Mouse (Mus musculus): ENCODE data around the gene Srgn. TPM values are rescaled to one million over a fixed set of nuclear protein-coding genes. Genes with fewer than 3 reads are reported as not detected.

Gene Srgn
- total and polyA plus RNA-seq, 2 experiments from 2014 or later: 15.5 to 19.3 TPM

DNA sequence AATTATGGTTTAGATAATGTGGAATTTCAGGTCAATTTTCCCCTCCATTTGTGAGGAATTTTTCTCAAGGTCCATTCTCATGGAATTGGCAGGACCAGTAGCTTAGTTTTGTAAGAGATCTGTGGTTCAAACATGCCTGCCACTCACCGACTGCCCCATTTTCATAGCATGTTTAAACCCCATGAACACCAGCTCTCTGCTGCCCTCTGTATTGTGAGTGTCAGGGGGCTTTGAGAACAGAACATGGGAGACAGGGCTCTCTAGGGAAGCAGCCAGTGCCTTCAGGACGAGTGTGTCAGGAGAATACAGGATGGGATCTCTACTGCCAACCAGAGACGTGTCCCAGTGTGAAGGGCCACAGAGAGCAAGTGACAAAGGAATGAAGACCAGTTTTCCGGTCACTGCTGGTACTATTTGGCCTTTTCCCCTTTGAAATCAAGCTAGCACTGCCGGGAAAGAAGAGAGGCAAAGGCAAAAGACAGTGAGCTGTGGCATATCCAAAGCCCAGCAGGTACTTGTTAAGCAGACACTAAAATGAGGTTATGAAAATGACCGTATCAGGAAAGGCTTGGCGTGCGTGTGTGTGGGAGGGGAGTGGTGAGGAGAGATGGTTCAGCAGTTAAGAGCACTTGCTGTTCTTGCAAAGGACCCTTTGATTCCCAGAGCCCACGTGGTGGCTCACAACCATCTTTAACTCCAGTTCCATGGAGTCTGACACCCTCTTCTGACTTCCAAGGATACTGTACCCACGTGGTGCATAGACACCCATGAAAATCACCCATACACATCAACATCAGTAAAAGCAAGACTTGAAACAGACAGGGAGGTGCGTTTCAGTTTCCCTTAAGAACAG lies 28.7 kb upstream of the Srgn start:
- H3K27me3 ChIP-seq (ENCODE audit: insufficient read depth, low read length): no peaks in the 10 kb centered on the region
- ATAC-seq (ENCODE audit: low FRiP score): no peak
- no peak overlapping the region for H3K9ac ChIP-seq (replicated peaks; ENCODE audit: low read length, poor library complexity, severe bottlenecking)
- TF ChIP-seq CTCF (IDR thresholded peaks at IDR 0.05): no peak
- WGBS: 82% methylated on average over 11 of the region's 11 CpGs
- no peaks in the 10 kb centered on the region for H3K4me1 ChIP-seq (ENCODE audit: insufficient read depth, low read length)
- H3K4me3 ChIP-seq (ENCODE audit: low read depth, low read length): no peak overlapping the region
- H3K9me3 ChIP-seq (ENCODE audit: low read length): no peaks in the 10 kb centered on the region
- no peak overlapping the region for H3K4me2 ChIP-seq (ENCODE audit: low read depth, low read length, poor library complexity, severe bottlenecking)
- DNase-seq (ENCODE audit: low spot score): no peak
- peaks cover 29% of the 10 kb centered on the region for H3K36me3 ChIP-seq (ENCODE audit: insufficient read depth, low read length)
- no peak overlapping the region for H3K27ac ChIP-seq (ENCODE audit: low read depth, low read length)

DNA sequence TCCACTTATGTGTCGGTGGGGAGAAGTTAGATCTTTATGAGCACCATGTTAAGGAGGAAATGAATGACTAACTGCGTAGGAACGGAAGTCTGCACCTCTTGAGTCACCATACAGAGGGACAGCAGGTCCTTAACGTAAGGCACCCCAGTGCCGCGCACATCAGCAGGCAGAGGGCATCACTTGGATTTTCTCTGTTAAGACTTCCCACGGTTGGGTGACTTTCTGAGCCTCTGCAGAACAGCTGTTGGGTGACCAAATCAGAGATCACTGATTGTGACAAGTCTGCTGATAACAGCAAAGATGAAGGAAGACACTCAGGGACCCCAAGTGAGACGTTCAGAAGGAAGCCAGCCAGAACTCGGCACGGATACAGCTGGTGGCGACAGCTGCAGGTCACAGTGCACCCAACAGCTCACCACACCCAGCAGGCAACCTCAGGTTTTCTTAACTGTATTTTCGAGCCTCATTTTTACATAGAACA lies 26.4 kb upstream of the Srgn start:
- no peaks in the 10 kb centered on the region for H3K4me1 ChIP-seq (ENCODE audit: insufficient read depth, low read length)
- H3K9me3 ChIP-seq (ENCODE audit: low read length): no peaks in the 10 kb centered on the region
- no peak overlapping the region for H3K4me2 ChIP-seq (ENCODE audit: low read depth, low read length, poor library complexity, severe bottlenecking)
- no peak for TF ChIP-seq CTCF (IDR thresholded peaks at IDR 0.05)
- H3K27me3 ChIP-seq (ENCODE audit: insufficient read depth, low read length): no peaks in the 10 kb centered on the region
- H3K4me3 ChIP-seq (ENCODE audit: low read depth, low read length): no peak overlapping the region
- no peak overlapping the region for H3K9ac ChIP-seq (replicated peaks; ENCODE audit: low read length, poor library complexity, severe bottlenecking)
- DNase-seq (ENCODE audit: low spot score) (no peak), ATAC-seq (ENCODE audit: low FRiP score) (no peak)
- H3K36me3 ChIP-seq (ENCODE audit: insufficient read depth, low read length): peaks cover 13% of the 10 kb centered on the region
- no peak overlapping the region for H3K27ac ChIP-seq (ENCODE audit: low read depth, low read length)
- WGBS: 83% methylated on average over 12 of the region's 12 CpGs

DNA sequence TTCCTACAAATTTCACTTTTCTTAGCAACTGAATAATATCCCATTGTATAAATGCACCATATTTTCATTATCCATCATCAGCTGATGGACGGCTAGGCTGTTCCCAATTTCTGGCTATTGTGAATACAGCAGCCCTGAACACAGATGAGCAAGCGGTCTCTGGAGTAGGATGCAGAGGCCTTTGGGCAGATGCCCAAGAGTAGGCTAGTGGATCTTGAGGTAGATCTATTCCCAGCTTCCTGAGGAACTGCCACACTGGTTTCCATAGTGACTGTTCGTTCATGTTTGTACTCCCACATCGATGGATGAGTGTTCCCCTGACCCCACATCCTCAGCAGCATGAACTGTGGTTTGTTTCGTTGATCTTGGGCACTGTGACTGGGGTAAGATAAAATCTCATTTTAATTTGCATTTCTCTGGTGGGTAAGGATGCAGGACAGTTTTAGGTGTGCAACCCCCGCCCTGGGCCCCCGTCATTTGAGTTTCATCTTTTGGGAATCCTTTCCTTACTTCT lies 23.6 kb upstream of the Srgn start:
- Histone ChIP-seq H3K36me3 (ENCODE audit: insufficient read depth, low read length) (peaks cover 1% of the 10 kb centered on the region; the same call in 1 of the 2 replicates), H3K9ac (replicated peaks; ENCODE audit: low read length, poor library complexity, severe bottlenecking) (no peak overlapping the region), H3K27me3 (ENCODE audit: insufficient read depth, low read length) (no peaks in the 10 kb centered on the region), H3K27ac (ENCODE audit: low read depth, low read length) (no peak overlapping the region), H3K4me1 (ENCODE audit: insufficient read depth, low read length) (no peaks in the 10 kb centered on the region), H3K4me2 (ENCODE audit: low read depth, low read length, poor library complexity, severe bottlenecking) (no peak overlapping the region), H3K4me3 (ENCODE audit: low read depth, low read length) (no peak overlapping the region), H3K9me3 (ENCODE audit: low read length) (no peaks in the 10 kb centered on the region)
- ATAC-seq (ENCODE audit: low FRiP score) (no peak), DNase-seq (ENCODE audit: low spot score) (no peak)
- WGBS: 81% methylated on average over 7 of the region's 7 CpGs
- no peak for TF ChIP-seq CTCF (IDR thresholded peaks at IDR 0.05)

DNA sequence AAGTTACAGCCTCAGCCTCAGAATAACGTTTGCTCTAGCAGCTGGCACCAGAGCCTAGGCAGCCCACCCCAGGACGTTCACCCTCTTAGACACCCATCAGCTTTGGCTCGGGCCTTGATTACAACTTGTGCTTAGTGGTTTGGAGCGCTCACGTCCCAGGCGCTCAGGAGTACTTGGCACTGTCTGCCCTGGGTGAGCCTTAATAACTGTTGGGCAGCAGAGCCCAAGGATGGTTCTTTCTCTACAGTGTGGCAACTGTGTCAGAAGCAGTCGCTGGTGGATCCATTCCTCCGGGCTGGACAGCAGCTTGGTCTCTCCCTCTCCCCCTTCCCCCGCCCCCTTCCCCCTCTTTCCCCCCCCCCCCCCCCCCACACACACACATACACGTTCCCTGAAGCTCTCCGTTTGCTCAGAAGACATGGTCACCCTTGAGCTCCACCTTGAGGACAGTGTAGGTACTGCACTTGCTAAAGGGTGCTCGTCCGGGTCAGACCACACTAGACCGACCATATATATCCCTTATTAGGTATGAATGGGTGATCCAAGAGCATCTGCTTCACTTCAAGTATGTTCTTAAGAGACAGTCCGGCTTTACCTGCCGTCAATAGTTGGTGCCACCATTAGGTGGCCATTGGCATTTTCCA lies 22.4 kb upstream of the Srgn start:
- Histone ChIP-seq H3K9me3 (ENCODE audit: low read length) (no peaks in the 10 kb centered on the region), H3K4me1 (ENCODE audit: insufficient read depth, low read length) (no peaks in the 10 kb centered on the region), H3K27me3 (ENCODE audit: insufficient read depth, low read length) (no peaks in the 10 kb centered on the region), H3K4me3 (ENCODE audit: low read depth, low read length) (no peak overlapping the region), H3K9ac (replicated peaks; ENCODE audit: low read length, poor library complexity, severe bottlenecking) (no peak overlapping the region), H3K4me2 (ENCODE audit: low read depth, low read length, poor library complexity, severe bottlenecking) (no peak overlapping the region), H3K36me3 (ENCODE audit: insufficient read depth, low read length) (no peaks in the 10 kb centered on the region), H3K27ac (ENCODE audit: low read depth, low read length) (no peak overlapping the region)
- TF ChIP-seq CTCF (IDR thresholded peaks at IDR 0.05): peak; percentile 72
- WGBS: 30% methylated on average over 15 of the region's 16 CpGs
- DNase-seq (ENCODE audit: low spot score): peak; percentile 49
- ATAC-seq (ENCODE audit: low FRiP score): no peak

DNA sequence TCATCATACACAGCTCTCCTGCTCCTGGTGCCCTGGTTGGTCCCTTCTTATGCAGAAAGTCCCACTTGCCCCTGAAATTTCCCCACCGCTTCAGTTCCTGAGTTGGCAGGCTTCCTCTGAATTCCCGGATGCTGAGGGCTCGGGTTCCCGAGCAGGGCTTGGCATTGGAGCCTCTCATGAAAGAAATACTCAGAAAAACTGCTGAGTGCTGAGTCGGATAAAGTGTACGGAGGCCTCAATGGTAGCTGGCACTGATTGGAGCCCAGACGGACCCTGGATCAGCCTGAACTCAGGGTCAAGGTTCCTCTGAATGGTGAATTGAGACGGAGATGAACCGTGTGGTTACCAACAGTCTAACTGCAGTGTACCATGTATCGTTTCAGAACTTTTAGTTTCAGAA lies 19.2 kb upstream of the Srgn start:
- Histone ChIP-seq H3K9ac (replicated peaks; ENCODE audit: low read length, poor library complexity, severe bottlenecking) (no peak overlapping the region), H3K9me3 (ENCODE audit: low read length) (no peaks in the 10 kb centered on the region), H3K4me1 (ENCODE audit: insufficient read depth, low read length) (no peaks in the 10 kb centered on the region), H3K4me2 (ENCODE audit: low read depth, low read length, poor library complexity, severe bottlenecking) (no peak overlapping the region), H3K27ac (ENCODE audit: low read depth, low read length) (no peak overlapping the region), H3K27me3 (ENCODE audit: insufficient read depth, low read length) (no peaks in the 10 kb centered on the region), H3K4me3 (ENCODE audit: low read depth, low read length) (no peak overlapping the region), H3K36me3 (ENCODE audit: insufficient read depth, low read length) (no peaks in the 10 kb centered on the region)
- ATAC-seq (ENCODE audit: low FRiP score): no peak
- 87% methylated on average over 10 of the region's 10 CpGs for WGBS
- TF ChIP-seq CTCF (IDR thresholded peaks at IDR 0.05): no peak
- no peak for DNase-seq (ENCODE audit: low spot score)

DNA sequence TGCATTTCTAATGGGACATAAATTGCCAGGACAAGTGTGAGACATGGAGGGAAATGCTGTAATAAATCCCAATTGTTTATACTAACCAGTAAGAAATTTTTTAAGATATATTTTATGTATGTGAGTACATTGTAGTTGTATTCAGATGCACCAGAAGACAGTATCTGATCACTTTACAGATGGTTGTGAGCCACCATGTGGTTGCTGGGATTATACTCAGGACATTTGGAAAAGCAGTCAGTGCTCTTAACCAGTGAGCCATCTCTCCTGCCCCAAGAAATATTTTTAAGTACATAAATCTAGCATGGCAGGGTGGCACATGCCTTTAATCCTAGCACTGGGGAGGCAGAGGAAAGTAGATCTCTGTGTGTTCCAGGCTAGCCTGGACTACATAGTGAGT lies 18.5 kb upstream of the Srgn start:
- H3K4me2 ChIP-seq (ENCODE audit: low read depth, low read length, poor library complexity, severe bottlenecking): no peak overlapping the region
- ATAC-seq (ENCODE audit: low FRiP score): no peak
- DNase-seq (ENCODE audit: low spot score): no peak
- TF ChIP-seq CTCF (IDR thresholded peaks at IDR 0.05): peak; percentile 17; the same call in 1 of the 2 replicates
- H3K4me3 ChIP-seq (ENCODE audit: low read depth, low read length): no peak overlapping the region
- no peak overlapping the region for H3K27ac ChIP-seq (ENCODE audit: low read depth, low read length)
- no peaks in the 10 kb centered on the region for H3K9me3 ChIP-seq (ENCODE audit: low read length)
- no peaks in the 10 kb centered on the region for H3K36me3 ChIP-seq (ENCODE audit: insufficient read depth, low read length)
- H3K9ac ChIP-seq (replicated peaks; ENCODE audit: low read length, poor library complexity, severe bottlenecking): no peak overlapping the region
- H3K4me1 ChIP-seq (ENCODE audit: insufficient read depth, low read length): no peaks in the 10 kb centered on the region
- H3K27me3 ChIP-seq (ENCODE audit: insufficient read depth, low read length): no peaks in the 10 kb centered on the region

All from midbrain, postnatal 0 days (tissue).